Mouse (Mus musculus): ENCODE data around the gene Gm21671. TPM values are rescaled to one million over a fixed set of nuclear protein-coding genes. Genes with fewer than 3 reads are reported as not detected.

The Gm21671 gene
- 0.15 TPM in 1 of 2 replicates, not detected in the other for polyA plus RNA-seq (2012; rRNA removed)

DNA sequence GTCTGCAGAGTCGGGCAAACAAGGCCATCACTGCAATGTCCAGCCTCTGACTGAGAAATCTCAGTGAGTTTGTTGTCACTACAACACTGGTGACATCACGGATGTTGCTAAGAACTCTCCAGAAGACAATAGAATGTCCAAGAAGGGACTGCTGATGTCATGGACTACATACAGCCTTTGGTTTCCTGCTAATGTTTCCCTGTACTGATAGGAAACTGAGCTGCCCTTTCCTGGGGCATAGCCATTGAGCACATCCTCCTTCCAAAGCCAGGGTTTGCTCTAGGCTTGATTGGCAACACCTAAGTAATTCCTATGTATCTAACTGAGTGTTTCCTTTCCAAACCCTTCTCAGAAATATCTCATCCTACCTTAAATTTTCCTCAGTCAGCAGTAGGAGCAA, at the start of gene Gm21671:
TSS of gene Gm21671 (minus strand) at position 101 of the 400 bp plus-strand sequence.

DNA sequence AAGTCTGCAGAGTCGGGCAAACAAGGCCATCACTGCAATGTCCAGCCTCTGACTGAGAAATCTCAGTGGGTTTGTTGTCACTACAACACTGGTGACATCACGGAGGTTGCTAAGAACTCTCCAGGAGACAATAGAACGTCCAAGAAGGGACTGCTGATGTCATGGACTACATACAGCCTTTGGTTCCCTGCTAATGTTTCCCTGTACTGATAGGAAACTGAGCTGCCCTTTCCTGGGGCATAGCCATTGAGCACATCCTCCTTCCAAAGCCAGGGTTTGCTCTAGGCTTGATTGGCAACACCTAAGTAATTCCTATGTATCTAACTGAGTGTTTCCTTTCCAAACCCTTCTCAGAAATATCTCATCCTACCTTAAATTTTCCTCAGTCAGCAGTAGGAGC, 34.3 kb upstream of the Gm21671 start, which contains the start of gene Gm21698:
TSS of gene Gm21698 (minus strand) at position 101 of the 400 bp plus-strand sequence.

DNA sequence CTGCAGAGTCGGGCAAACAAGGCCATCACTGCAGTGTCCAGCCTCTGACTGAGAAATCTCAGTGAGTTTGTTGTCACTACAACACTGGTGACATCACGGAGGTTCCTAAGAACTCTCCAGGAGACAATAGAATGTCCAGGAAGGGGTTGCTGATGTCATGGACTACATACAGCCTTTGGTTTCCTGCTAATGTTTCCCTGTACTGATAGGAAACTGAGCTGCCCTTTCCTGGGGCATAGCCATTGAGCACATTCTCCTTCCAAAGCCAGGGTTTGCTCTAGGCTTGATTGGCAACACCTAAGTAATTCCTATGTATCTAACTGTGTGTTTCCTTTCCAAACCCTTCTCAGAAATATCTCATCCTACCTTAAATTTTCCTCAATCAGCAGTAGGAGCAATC, 18.3 kb upstream of the Gm21671 start, which contains the start of gene Gm21680:
TSS of gene Gm21680 (minus strand) at position 101 of the 400 bp plus-strand sequence.

DNA sequence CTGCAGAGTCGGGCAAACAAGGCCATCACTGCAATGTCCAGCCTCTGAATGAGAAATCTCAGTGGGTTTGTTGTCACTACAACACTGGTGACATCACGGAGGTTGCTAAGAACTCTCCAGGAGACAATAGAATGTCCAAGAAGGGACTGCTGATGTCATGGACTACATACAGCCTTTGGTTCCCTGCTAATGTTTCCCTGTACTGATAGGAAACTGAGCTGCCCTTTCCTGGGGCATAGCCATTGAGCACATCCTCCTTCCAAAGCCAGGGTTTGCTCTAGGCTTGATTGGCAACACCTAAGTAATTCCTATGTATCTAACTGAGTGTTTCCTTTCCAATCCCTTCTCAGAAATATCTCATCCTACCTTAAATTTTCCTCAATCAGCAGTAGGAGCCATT, 11.9 kb downstream of the Gm21671 start, which contains the start of gene Gm21663:
TSS of gene Gm21663 (minus strand) at position 101 of the 400 bp plus-strand sequence.

Other genes with a start within 250 kb of the Gm21671 start
- gene Xrcc2, start 248.6 kb downstream of the Gm21671 start, polyA plus RNA-seq (2012; rRNA removed): 14.3 and 14.4 TPM in 2 replicates
- gene Actr3b, start 194.4 kb downstream of the Gm21671 start, polyA plus RNA-seq (2012; rRNA removed): 17.0 and 22.3 TPM in 2 replicates
- gene Gm21663, start 12.0 kb downstream of the Gm21671 start, polyA plus RNA-seq (2012; rRNA removed): 0.06 TPM in 1 of 2 replicates, not detected in the other
- not detected in 2 replicates for gene Gm21680, start 18.2 kb upstream of the Gm21671 start, polyA plus RNA-seq (2012; rRNA removed)
- 0.06 and 0.15 TPM in 2 replicates for gene Gm21698, start 34.2 kb upstream of the Gm21671 start, polyA plus RNA-seq (2012; rRNA removed)
- 0.09 and 0.14 TPM in 2 replicates for gene Gm1979, start 50.4 kb upstream of the Gm21671 start, polyA plus RNA-seq (2012; rRNA removed)
- not detected in 2 replicates for gene Gm5862, start 68.5 kb upstream of the Gm21671 start, polyA plus RNA-seq (2012; rRNA removed)
- gene Speer4a, start 85.1 kb upstream of the Gm21671 start, polyA plus RNA-seq (2012; rRNA removed): 0.26 and 0.29 TPM in 2 replicates
- gene Gm7347, start 104.2 kb upstream of the Gm21671 start, polyA plus RNA-seq (2012; rRNA removed): 0.09 TPM in 1 of 2 replicates, not detected in the other
- gene Gm10471, start 134.9 kb upstream of the Gm21671 start, polyA plus RNA-seq (2012; rRNA removed): 0.08 TPM in 1 of 2 replicates, not detected in the other
- gene 5031410I06Rik, start 150.9 kb upstream of the Gm21671 start, polyA plus RNA-seq (2012; rRNA removed): 0.07 TPM in 1 of 2 replicates, not detected in the other
- not detected in 2 replicates for gene Gm10220, start 167.0 kb upstream of the Gm21671 start, polyA plus RNA-seq (2012; rRNA removed)

Measured in ovary, adult 2 months (tissue).